26 mouse cellular contexts compared by ENCODE assay signal in genomic region chr1:127299774-127300173, GRCm38 (mm10).
DNase-seq lines count a peak whose midpoint lies in the region; ATAC-seq lines count a peak whose summit lies in the region.
"Had no signal": no experiment of that assay in that cellular context is flagged by ENCODE, and none has a peak within 500 bp of the region (broad histone marks: within the 10 kb centered on the region; RNA-seq: fewer than 3 reads in every experiment).

No protein-coding gene starts in this region.

- no peak overlapping the region for H3K9ac ChIP-seq in forebrain, embryonic 16.5 days (replicated peaks; ENCODE audit: low read depth, low read length)
- H3K9ac ChIP-seq: limb, embryonic 13.5 days; lung, embryonic 14.5 days; midbrain, embryonic 15.5 days had no signal

- DNase-seq in forebrain, embryonic 10.5 days (ENCODE audit: extremely low spot score, low spot score): no peak
- DNase-seq in MEL-GATA-1-ER (ENCODE audit: extremely low read depth, low read depth): peak; percentile 82
- DNase-seq in layer of hippocampus, postnatal 36 days: no peak
- DNase-seq in heart, adult 11 months: no peak
- DNase-seq in kidney, postnatal 14 days: no peak
- DNase-seq: adrenal gland, postnatal 10 days; cerebellum, adult 11-12 months; cerebellum, postnatal 14 days; gastrocnemius, postnatal 36 days; heart, postnatal 10 days; kidney, adult 9 months; kidney, postnatal 36 days; layer of hippocampus, adult 9-11 months; lung, embryonic 14.5 days; right cerebral cortex, postnatal 14 days; spleen, adult 18-20 months had no signal

- H3K4me3 ChIP-seq in forebrain, embryonic 16.5 days (replicated peaks; ENCODE audit: low read length): no peak overlapping the region
- H3K4me3 ChIP-seq in forebrain, embryonic 10.5 days: no peak overlapping the region
- H3K4me3 ChIP-seq: limb, embryonic 13.5 days; midbrain, embryonic 15.5 days; myocyte had no signal

- ATAC-seq in forebrain, embryonic 16.5 days: peak; percentile 26; the same call in 1 of the 2 replicates
- ATAC-seq in granulocyte monocyte progenitor cell, adult 5-6 weeks (replicated peaks; ENCODE audit: poor library complexity, severe bottlenecking): 0 out of 2 replicates have a peak, but pooled peaks have one; percentile 9
- ATAC-seq in megakaryocyte, adult 5-6 weeks (ENCODE audit: poor library complexity, severe bottlenecking): 0 out of 2 replicates have a peak, but pooled peaks have one; percentile 1
- ATAC-seq: CD4-positive, CD25-positive, alpha-beta regulatory T cell, adult 4 months; forebrain, embryonic 14.5 days; midbrain, embryonic 15.5 days had no signal

- no peak overlapping the region for H3K27ac ChIP-seq in forebrain, embryonic 16.5 days (ENCODE audit: low read length)
- H3K27ac ChIP-seq in forebrain, embryonic 10.5 days: no peak overlapping the region
- H3K27ac ChIP-seq: limb, embryonic 13.5 days; macrophage; midbrain, embryonic 15.5 days had no signal

- 100% methylated on average over 1 of the region's 1 CpGs for WGBS in forebrain, embryonic 16.5 days
- 93% methylated on average over 1 of the region's 1 CpGs for WGBS in forebrain, embryonic 10.5 days

- H3K4me2 ChIP-seq in forebrain, embryonic 16.5 days (ENCODE audit: low read length): no peak overlapping the region
- H3K4me2 ChIP-seq: heart, embryonic 11.5 days; limb, embryonic 13.5 days; lung, embryonic 14.5 days; midbrain, embryonic 15.5 days had no signal

- no peaks in the 10 kb centered on the region for H3K36me3 ChIP-seq in forebrain, embryonic 16.5 days (ENCODE audit: control insufficient read depth, insufficient read depth)
- H3K36me3 ChIP-seq in forebrain, embryonic 10.5 days (replicated peaks): no peaks in the 10 kb centered on the region
- H3K36me3 ChIP-seq: limb, embryonic 13.5 days; midbrain, embryonic 15.5 days had no signal

- H3K9me3 ChIP-seq in forebrain, embryonic 16.5 days (ENCODE audit: control insufficient read depth, low read length): no peaks in the 10 kb centered on the region
- H3K9me3 ChIP-seq in forebrain, embryonic 10.5 days: no peaks in the 10 kb centered on the region
- H3K9me3 ChIP-seq: limb, embryonic 13.5 days; midbrain, embryonic 15.5 days had no signal

- no peaks in the 10 kb centered on the region for H3K27me3 ChIP-seq in forebrain, embryonic 16.5 days (replicated peaks; ENCODE audit: control insufficient read depth, insufficient read depth, low read length)
- no peaks in the 10 kb centered on the region for H3K27me3 ChIP-seq in forebrain, embryonic 10.5 days (ENCODE audit: poor library complexity, severe bottlenecking)
- H3K27me3 ChIP-seq: limb, embryonic 13.5 days; midbrain, embryonic 15.5 days had no signal

- H3K4me1 ChIP-seq in forebrain, embryonic 16.5 days (replicated peaks; ENCODE audit: control insufficient read depth, insufficient read depth, low read length): no peaks in the 10 kb centered on the region
- H3K4me1 ChIP-seq in forebrain, embryonic 10.5 days: no peaks in the 10 kb centered on the region
- H3K4me1 ChIP-seq: limb, embryonic 13.5 days; midbrain, embryonic 15.5 days had no signal
